In genomic region chr3:81112892-81113291, GRCm38 (mm10) we compare ENCODE assay signal across 28 mouse cellular contexts.
DNase-seq lines count a peak whose midpoint lies in the region; ATAC-seq and TF ChIP-seq lines count a peak whose summit lies in the region.
"Had no signal": no experiment of that assay in that cellular context is flagged by ENCODE, and none has a peak within 500 bp of the region (broad histone marks: within the 10 kb centered on the region; RNA-seq: fewer than 3 reads in every experiment).

No protein-coding gene starts in this region.

- H3K27ac ChIP-seq in spleen, adult 2 months (ENCODE audit: insufficient read depth, low read length) = peak overlapping the region; percentile 33; the same call in 1 of the 2 replicates
- H3K27ac ChIP-seq: forebrain, embryonic 10.5 days; forebrain, embryonic 13.5 days; heart, embryonic 15.5 days; hindbrain, embryonic 10.5 days; hindbrain, embryonic 14.5 days; hindbrain, postnatal 0 days had no signal

- 25% methylated on average over 3 of the region's 3 CpGs for WGBS in spleen, adult 2 months

- no peak overlapping the region for H3K4me3 ChIP-seq in spleen, adult 2 months (ENCODE audit: extremely low read depth, insufficient read depth, insufficient read length)
- H3K4me3 ChIP-seq: forebrain, embryonic 10.5 days; forebrain, embryonic 13.5 days; heart, embryonic 12.5 days; heart, embryonic 15.5 days; hindbrain, embryonic 10.5 days had no signal

- TF ChIP-seq POLR2A in spleen, adult 2 months (IDR thresholded peaks at IDR 0.05; ENCODE audit: low read depth, low read length) = no peak

- H3K27me3 ChIP-seq in spleen, adult 2 months (ENCODE audit: control insufficient read depth, insufficient read depth, low read length) = no peaks in the 10 kb centered on the region
- H3K27me3 ChIP-seq: forebrain, embryonic 13.5 days; heart, embryonic 12.5 days; heart, embryonic 15.5 days had no signal

- ATAC-seq in megakaryocyte, adult 5-6 weeks (ENCODE audit: poor library complexity, severe bottlenecking) = peak; percentile 91
- ATAC-seq in neutrophil, adult 5-6 weeks (ENCODE audit: extremely low read depth, insufficient number of reproducible peaks, low FRiP score, poor library complexity, severe bottlenecking) = peak; percentile 63; the same call in 1 of the 2 replicates
- ATAC-seq: activated CD4-positive, CD25-positive, alpha-beta regulatory T cell, adult 4 months; forebrain, embryonic 13.5 days; forebrain, embryonic 16.5 days; hindbrain, postnatal 0 days had no signal

- no peaks in the 10 kb centered on the region for H3K4me1 ChIP-seq in spleen, adult 2 months (ENCODE audit: control insufficient read depth, insufficient read depth, insufficient read length)
- H3K4me1 ChIP-seq: forebrain, embryonic 10.5 days; forebrain, embryonic 13.5 days; heart, embryonic 12.5 days; heart, embryonic 15.5 days; hindbrain, embryonic 10.5 days had no signal

- no peaks in the 10 kb centered on the region for H3K36me3 ChIP-seq in spleen, adult 2 months (ENCODE audit: control insufficient read depth, insufficient read depth, low read length)
- H3K36me3 ChIP-seq: forebrain, embryonic 10.5 days; heart, embryonic 12.5 days; heart, embryonic 15.5 days; hindbrain, embryonic 10.5 days had no signal

- DNase-seq in spleen, adult 2 months (ENCODE audit: low read depth in 1 of 2, low spot score in 2 of 2) = peak in 1 of 2 experiments; percentile 12
- DNase-seq in spleen, postnatal 14 days (ENCODE audit: low spot score in 2 of 2) = no peak
- DNase-seq in B cell, adult 2 months = peak; percentile 7 to 11
- DNase-seq in urinary bladder, adult 2 months (ENCODE audit: low spot score) = no peak
- no peak for DNase-seq in left cerebral cortex, adult 18-20 months (ENCODE audit: low spot score in 2 of 2)
- no peak for DNase-seq in heart, adult 11 months
- DNase-seq: adrenal gland, adult 8-10 months; adrenal gland, postnatal 25 days; cerebellum, adult 11-12 months; cerebellum, adult 8-10 months; cerebellum, postnatal 10 days; cerebellum, postnatal 36 days; gastrocnemius, postnatal 10 days; gastrocnemius, postnatal 36 days; heart, adult 18-20 months; heart, postnatal 10 days; heart, postnatal 36 days had no signal

- TF ChIP-seq CTCF in spleen, adult 2 months (IDR thresholded peaks at IDR 0.05; ENCODE audit: extremely low read depth, insufficient read depth, insufficient read length, insufficient replicate concordance) = no peak

Comparison
In these comparisons a context has a peak if more than half of its experiments do, and no peak if none do; other contexts are left out.
1. DNase-seq: peak in B cell, adult 2 months (2 of 2); none in spleen, postnatal 14 days (0 of 2), urinary bladder, adult 2 months (single experiment), left cerebral cortex, adult 18-20 months (0 of 2) and heart, adult 11 months (single experiment).